Comparison of ENCODE assay signal across 22 mouse cellular contexts in the genomic region with DNA sequence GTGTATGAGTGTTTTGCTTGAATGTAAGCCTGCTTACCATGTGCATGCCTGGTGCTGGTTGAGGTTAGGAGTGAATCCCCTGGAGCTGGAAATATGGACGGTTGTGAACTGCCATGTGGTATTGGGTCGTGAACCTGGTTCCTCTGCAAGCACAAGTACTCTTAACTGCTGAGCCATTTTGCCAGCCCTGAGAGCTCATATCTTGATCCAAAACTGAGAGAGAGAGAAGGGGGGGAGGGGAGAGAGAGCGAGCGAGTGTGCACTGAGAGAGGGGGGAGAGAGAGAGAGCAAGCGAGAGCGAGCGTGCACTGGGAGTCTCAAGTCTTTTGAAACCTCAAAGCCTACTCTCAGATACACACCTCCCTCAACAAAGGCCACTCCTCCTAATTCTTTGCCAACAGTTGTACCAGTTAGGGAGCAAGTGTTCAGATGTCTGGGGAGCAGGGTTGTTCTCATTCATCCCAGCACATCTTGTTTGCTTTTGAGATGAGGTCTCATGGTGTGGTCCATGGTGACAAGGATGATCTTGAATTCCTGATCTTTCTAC. TPM values are rescaled to one million over a fixed set of nuclear protein-coding genes. Genes with fewer than 3 reads are reported as not detected.
DNase-seq lines count a peak whose midpoint lies in the region; ATAC-seq and TF ChIP-seq lines count a peak whose summit lies in the region.
"Had no signal": no experiment of that assay in that cellular context is flagged by ENCODE, and none has a peak within 500 bp of the region (broad histone marks: within the 10 kb centered on the region; RNA-seq: fewer than 3 reads in every experiment).

No protein-coding gene starts in this region.

- H3K36me3 ChIP-seq in G1E (replicated peaks) = peaks cover 73% of the 10 kb centered on the region
- H3K36me3 ChIP-seq in liver, embryonic 11.5 days (ENCODE audit: control insufficient read depth, insufficient read depth, low read length) = peaks cover 11% of the 10 kb centered on the region
- H3K36me3 ChIP-seq in midbrain, embryonic 15.5 days (replicated peaks) = peaks cover 17% of the 10 kb centered on the region; the same call in 1 of the 2 replicates

- TF ChIP-seq CTCF in G1E (IDR thresholded peaks at IDR 0.05; ENCODE audit: low read depth, low read length) = no peak
- no peak for TF ChIP-seq CTCF in bone marrow, adult 2 months (IDR thresholded peaks at IDR 0.05; ENCODE audit: control insufficient read depth, insufficient read depth, low read length)

- H3K4me3 ChIP-seq in G1E (ENCODE audit: low read depth, low read length) = peak overlapping the region; percentile 10; the same call in 1 of the 2 replicates
- H3K4me3 ChIP-seq in bone marrow, adult 2 months (replicated peaks; ENCODE audit: control insufficient read depth, low read depth, low read length) = peak overlapping the region; percentile 68
- peak overlapping the region; percentile 26 for H3K4me3 ChIP-seq in liver, embryonic 11.5 days (ENCODE audit: low read depth, low read length)
- H3K4me3 ChIP-seq in midbrain, embryonic 15.5 days = no peak overlapping the region
- H3K4me3 ChIP-seq: embryonic facial prominence, embryonic 12.5 days; heart, embryonic 15.5 days; hindbrain, embryonic 12.5 days; myocyte had no signal

- H3K4me2 ChIP-seq in liver, embryonic 11.5 days = peak overlapping the region; percentile 61
- H3K4me2 ChIP-seq in midbrain, embryonic 15.5 days = no peak overlapping the region
- H3K4me2 ChIP-seq: embryonic facial prominence, embryonic 12.5 days; heart, embryonic 15.5 days; hindbrain, embryonic 12.5 days had no signal

- WGBS in bone marrow, adult 2 months = 72% methylated on average over 7 of the region's 7 CpGs
- WGBS in liver, embryonic 11.5 days = 58% methylated on average over 7 of the region's 7 CpGs
- WGBS in midbrain, embryonic 15.5 days = 92% methylated on average over 7 of the region's 7 CpGs

- H3K4me1 ChIP-seq in G1E (ENCODE audit: insufficient read depth, low read depth, low read length) = peaks cover 22% of the 10 kb centered on the region
- no peaks in the 10 kb centered on the region for H3K4me1 ChIP-seq in bone marrow, adult 2 months (ENCODE audit: control insufficient read depth, insufficient read depth, low read length)
- peaks cover 7% of the 10 kb centered on the region for H3K4me1 ChIP-seq in liver, embryonic 11.5 days (replicated peaks; ENCODE audit: control insufficient read depth, insufficient read depth, low read length)
- no peaks in the 10 kb centered on the region for H3K4me1 ChIP-seq in midbrain, embryonic 15.5 days
- H3K4me1 ChIP-seq: embryonic facial prominence, embryonic 12.5 days; heart, embryonic 15.5 days; hindbrain, embryonic 12.5 days had no signal

- intact Hi-C loops in left cerebral cortex, postnatal 25 days (cut with DNase I) = no loop called here

- TF ChIP-seq POLR2A in bone marrow, adult 2 months (IDR thresholded peaks at IDR 0.05; ENCODE audit: borderline replicate concordance, control insufficient read depth, low read depth, low read length) = no peak

- no peaks in the 10 kb centered on the region for H3K27me3 ChIP-seq in G1E (ENCODE audit: insufficient read depth, low read length)
- H3K27me3 ChIP-seq in liver, embryonic 11.5 days (replicated peaks; ENCODE audit: control insufficient read depth, insufficient read depth, low read length) = no peaks in the 10 kb centered on the region
- no peaks in the 10 kb centered on the region for H3K27me3 ChIP-seq in midbrain, embryonic 15.5 days (replicated peaks)
- H3K27me3 ChIP-seq: embryonic facial prominence, embryonic 12.5 days; heart, embryonic 15.5 days; hindbrain, embryonic 12.5 days; Patski had no signal

- peak overlapping the region; percentile 85 for H3K27ac ChIP-seq in bone marrow, adult 2 months (ENCODE audit: control insufficient read depth, insufficient read depth, low read depth, low read length, poor library complexity)
- H3K27ac ChIP-seq in liver, embryonic 11.5 days (ENCODE audit: low read depth, low read length) = peak overlapping the region; percentile 94
- no peak overlapping the region for H3K27ac ChIP-seq in midbrain, embryonic 15.5 days
- H3K27ac ChIP-seq: embryonic facial prominence, embryonic 12.5 days; heart, embryonic 15.5 days; hindbrain, embryonic 12.5 days; kidney, postnatal 0 days; macrophage had no signal

- H3K9me3 ChIP-seq in G1E (replicated peaks) = no peaks in the 10 kb centered on the region
- H3K9me3 ChIP-seq in liver, embryonic 11.5 days (ENCODE audit: control insufficient read depth, low read length) = no peaks in the 10 kb centered on the region
- no peaks in the 10 kb centered on the region for H3K9me3 ChIP-seq in midbrain, embryonic 15.5 days
- H3K9me3 ChIP-seq: embryonic facial prominence, embryonic 12.5 days; heart, embryonic 15.5 days; hindbrain, embryonic 12.5 days had no signal

- DNase-seq in G1E (ENCODE audit: low spot score) = no peak
- peak; percentile 40 for DNase-seq in liver, embryonic 11.5 days (ENCODE audit: low spot score)
- no peak for DNase-seq in left cerebral cortex, postnatal 25 days (ENCODE audit: low spot score in 2 of 2)
- no peak for DNase-seq in adrenal gland, postnatal 25 days
- DNase-seq: adrenal gland, postnatal 36 days; cerebellum, adult 8-10 months; kidney, adult 18-20 months; midbrain, embryonic 14.5 days; right cerebral cortex, postnatal 14 days; spleen, adult 18-20 months; thymus, adult 2 months had no signal

- peak overlapping the region; percentile 50 for H3K9ac ChIP-seq in liver, embryonic 11.5 days (ENCODE audit: low read depth, low read length)
- no peak overlapping the region for H3K9ac ChIP-seq in midbrain, embryonic 15.5 days
- H3K9ac ChIP-seq: embryonic facial prominence, embryonic 12.5 days; heart, embryonic 15.5 days; hindbrain, embryonic 12.5 days had no signal

- no peak for ATAC-seq in G1E (ENCODE audit: extremely low read depth, insufficient number of reproducible peaks, low FRiP score, poor library complexity, severe bottlenecking)
- ATAC-seq in liver, embryonic 11.5 days (replicated peaks; ENCODE audit: low FRiP score) = peak; percentile 54
- peak; percentile 24 for ATAC-seq in megakaryocyte progenitor cell, adult 5-6 weeks (replicated peaks; ENCODE audit: poor library complexity)
- no peak for ATAC-seq in midbrain, embryonic 15.5 days (replicated peaks)
- ATAC-seq: forebrain, embryonic 16.5 days; Patski had no signal

RNA-seq across cellular contexts. Expression of gene Bcas3, which starts 12.8 kb away (rescaled TPM):
- total RNA-seq in G1E (2014; fragmentation: Nextera tagmentation) = 33.2 and 41.3 TPM in 2 replicates
- total RNA-seq in G1E (2017) = 19.0 and 20.1 TPM in 2 replicates
- polyA plus RNA-seq in G1E (2012) = 61.0 and 74.3 TPM in 2 replicates
- polyA plus RNA-seq in bone marrow, adult 2 months (2011; ENCODE audit: insufficient read depth, insufficient read length, low replicate concordance, missing spikeins) = 19.5 and 21.1 TPM in 2 replicates
- polyA plus RNA-seq in liver, embryonic 11.5 days (2014; fragmentation: Nextera tagmentation; extraction: Ambion mirVana) = 24.8 and 25.8 TPM in 2 replicates
- total RNA-seq in megakaryocyte progenitor cell, adult 5-6 weeks (2015) = 14.6 and 22.1 TPM in 2 replicates
- total RNA-seq in megakaryocyte progenitor cell, adult 5-6 weeks (2017) = 14.3 and 19.8 TPM in 2 replicates
- total RNA-seq in left cerebral cortex, postnatal 25 days (2021) = 10 to 100 TPM; 65.4 to 69.7 TPM
- total RNA-seq in adrenal gland, postnatal 25 days (2021) = 42.9 and 55.9 TPM in 2 replicates
- 30.8 and 33.1 TPM in 2 replicates for polyA plus RNA-seq in midbrain, embryonic 15.5 days (2015; fragmentation: Nextera tagmentation; extraction: Ambion mirVana)

RNA-seq across cellular contexts. Expression of gene Ppm1d, which starts 29.1 kb away (rescaled TPM):
- total RNA-seq in G1E (2014; fragmentation: Nextera tagmentation) = 38.6 and 44.8 TPM in 2 replicates
- total RNA-seq in G1E (2017) = 13.4 and 15.7 TPM in 2 replicates
- polyA plus RNA-seq in G1E (2012) = 9.5 and 9.9 TPM in 2 replicates
- polyA plus RNA-seq in bone marrow, adult 2 months (2011; ENCODE audit: insufficient read depth, insufficient read length, low replicate concordance, missing spikeins) = 23.8 and 27.4 TPM in 2 replicates
- polyA plus RNA-seq in liver, embryonic 11.5 days (2014; fragmentation: Nextera tagmentation; extraction: Ambion mirVana) = 19.6 and 19.9 TPM in 2 replicates
- 27.7 and 31.8 TPM in 2 replicates for total RNA-seq in megakaryocyte progenitor cell, adult 5-6 weeks (2015)
- total RNA-seq in megakaryocyte progenitor cell, adult 5-6 weeks (2017) = 12.4 and 13.4 TPM in 2 replicates
- total RNA-seq in left cerebral cortex, postnatal 25 days (2021) = 10 to 100 TPM; 17.8 to 18.5 TPM
- 17.0 and 17.2 TPM in 2 replicates for total RNA-seq in adrenal gland, postnatal 25 days (2021)
- 16.9 and 18.1 TPM in 2 replicates for polyA plus RNA-seq in midbrain, embryonic 15.5 days (2015; fragmentation: Nextera tagmentation; extraction: Ambion mirVana)

Comparison
In these comparisons a context has a peak if more than half of its experiments do, and no peak if none do; other contexts are left out.
1. ATAC-seq: peak in liver, embryonic 11.5 days (single experiment) and megakaryocyte progenitor cell, adult 5-6 weeks (single experiment); none in G1E (single experiment) and midbrain, embryonic 15.5 days (single experiment).